Mouse (Mus musculus): ENCODE data around the gene Irf8.
A peak's percentile ranks its signal among the peaks of the same experiment; 100 is the strongest.

The Irf8 gene

DNA sequence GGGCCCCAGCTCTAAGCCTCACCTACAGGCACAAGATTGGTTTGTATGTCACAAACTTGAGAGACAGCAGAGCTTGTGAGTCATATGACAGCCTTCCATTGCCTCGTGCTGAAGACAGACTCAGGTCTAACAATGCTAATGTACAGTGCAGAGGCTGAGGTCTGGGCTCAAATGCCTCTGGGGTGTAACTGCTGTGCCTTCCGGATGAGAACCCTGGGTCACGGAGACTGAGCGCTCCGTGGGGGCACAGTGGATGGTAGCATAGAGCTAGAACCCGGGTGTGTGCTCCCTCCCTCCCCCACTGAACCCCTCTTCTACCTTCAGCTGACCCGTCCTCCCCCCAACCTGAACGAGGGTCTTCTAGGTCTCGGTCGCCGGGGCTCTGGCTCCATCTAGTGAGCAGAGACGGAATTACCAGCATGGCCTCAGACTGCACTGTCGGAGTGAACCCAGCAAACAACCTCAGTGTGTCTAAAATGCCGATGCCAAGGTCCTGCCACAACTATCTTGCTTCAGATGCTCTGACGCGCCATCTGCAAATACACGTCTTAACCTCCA lies 64.2 kb downstream of the Irf8 start:
- DNase-seq, result peak in 1 of 2 experiments; percentile 67

DNA sequence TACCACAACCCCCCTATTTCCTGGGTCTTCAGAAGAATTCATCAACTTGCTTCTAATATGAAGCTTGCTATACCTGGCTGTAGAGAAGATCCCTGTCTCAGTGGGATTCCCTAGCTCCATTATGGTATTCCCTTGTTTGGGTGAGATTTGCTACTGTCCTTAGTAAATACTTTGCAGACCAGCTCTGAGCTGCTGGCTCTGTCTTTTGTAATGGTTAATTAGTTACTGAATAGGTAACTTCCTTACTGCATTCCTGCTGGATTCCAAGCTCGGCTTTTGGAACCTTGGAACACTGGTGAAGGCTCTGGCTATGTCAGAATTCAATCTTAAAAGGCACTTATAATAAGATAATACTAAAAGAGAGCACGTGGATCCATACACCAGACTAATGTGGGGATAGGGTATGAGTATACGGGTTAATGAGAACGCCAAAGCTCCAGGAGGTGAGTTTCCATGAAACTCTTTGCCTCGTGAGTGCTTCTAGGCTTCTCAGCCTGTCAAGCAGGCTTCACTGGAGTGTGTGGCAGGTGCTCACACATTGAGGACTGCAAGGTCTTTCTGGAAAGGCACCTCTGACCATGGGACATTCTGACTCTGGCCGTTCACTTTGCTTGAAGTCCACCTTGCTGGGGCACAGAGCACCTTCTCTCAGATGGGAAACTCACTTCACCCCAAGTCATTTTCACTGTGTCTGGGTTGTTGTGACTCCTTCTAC lies 67.7 kb downstream of the Irf8 start:
- peak; percentile 63 to 79 for DNase-seq

DNA sequence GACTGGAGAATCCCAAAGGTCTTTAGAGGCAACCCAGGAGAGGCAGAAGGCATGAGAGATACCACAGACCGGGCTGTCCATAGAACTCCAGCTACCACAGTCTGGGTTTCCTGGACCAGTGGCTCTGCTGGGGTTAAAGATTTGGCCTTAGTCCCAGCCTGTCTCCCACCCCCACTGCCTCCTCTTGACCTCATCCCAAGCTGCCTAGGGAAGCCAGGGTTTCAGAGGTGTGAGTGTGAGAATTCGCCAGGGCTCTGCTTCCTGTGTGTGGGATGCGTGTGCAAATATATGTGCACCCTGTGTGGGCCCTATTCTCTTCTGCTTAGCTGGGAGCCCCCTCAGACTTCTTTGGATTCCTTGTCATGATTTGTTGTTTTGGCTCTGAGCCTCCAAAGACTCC lies 68.6 kb downstream of the Irf8 start:
- no peak for DNase-seq

Measured in kidney, adult 8-10 months (tissue).